Mouse (Mus musculus): ENCODE measurements around the gene Stx19. TPM values are rescaled to one million over a fixed set of nuclear protein-coding genes. Genes with fewer than 3 reads are reported as not detected.

Gene Stx19
- polyA plus RNA-seq, 1 experiment from 2014 or later, result 0.18 TPM

DNA sequence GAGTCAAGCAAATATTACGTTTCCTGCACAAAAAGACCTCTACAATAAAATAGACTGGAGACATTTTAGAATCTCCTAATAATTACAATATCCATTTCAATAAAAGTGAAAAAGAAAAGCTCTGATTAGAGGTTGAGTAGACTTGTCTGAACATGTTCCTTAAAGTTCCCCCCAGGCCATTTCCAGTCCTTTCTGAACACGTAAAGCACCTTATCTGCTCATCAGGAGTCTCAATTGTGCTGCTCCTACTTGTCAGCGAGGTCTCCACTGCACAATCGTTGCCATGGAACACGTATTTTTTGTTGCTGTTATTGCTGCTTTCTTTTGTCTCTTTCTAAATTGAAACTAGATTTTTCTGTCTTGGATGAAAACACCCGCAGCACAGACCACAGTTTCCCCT lies 47.0 kb downstream of the Stx19 start:
- Histone ChIP-seq H3K4me3 (ENCODE audit: low read depth, low read length) (no peak overlapping the region), H3K27ac (ENCODE audit: low read depth, low read length) (no peak overlapping the region), H3K9ac (ENCODE audit: low read depth, low read length) (no peak overlapping the region), H3K36me3 (ENCODE audit: control insufficient read depth, insufficient read depth) (no peaks in the 10 kb centered on the region), H3K4me2 (replicated peaks; ENCODE audit: low read depth) (no peak overlapping the region), H3K4me1 (replicated peaks; ENCODE audit: control insufficient read depth, insufficient read depth, low read length) (no peaks in the 10 kb centered on the region), H3K27me3 (replicated peaks; ENCODE audit: control insufficient read depth, insufficient read depth, low read length) (no peaks in the 10 kb centered on the region), H3K9me3 (ENCODE audit: control insufficient read depth) (no peaks in the 10 kb centered on the region)
- 75% methylated on average over 6 of the region's 6 CpGs for WGBS
- TF ChIP-seq CTCF (IDR thresholded peaks at IDR 0.05; ENCODE audit: low read depth), result no peak
- ATAC-seq, result no peak

DNA sequence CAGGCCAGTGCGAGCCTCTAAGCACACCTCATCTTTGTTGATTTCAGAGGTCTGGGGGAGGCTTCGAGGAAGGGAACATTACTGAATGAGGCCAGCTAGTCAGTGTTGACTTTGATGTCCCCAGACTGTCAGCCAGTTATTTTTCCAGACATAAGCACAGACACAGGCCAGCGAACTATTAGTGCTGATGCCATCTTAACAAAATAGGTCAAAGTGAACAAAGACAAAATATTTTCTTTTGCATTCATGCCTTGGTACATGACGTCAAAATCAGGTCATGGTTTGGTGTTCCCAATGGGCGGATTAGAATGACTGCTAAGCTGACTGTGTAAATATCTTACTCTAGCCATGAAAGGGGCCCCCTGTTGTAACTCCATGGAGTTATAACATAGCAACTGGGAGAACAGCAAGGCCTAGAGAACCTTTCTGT lies 58.2 kb downstream of the Stx19 start:
- H3K4me1 ChIP-seq (replicated peaks; ENCODE audit: control insufficient read depth, insufficient read depth, low read length), result no peaks in the 10 kb centered on the region
- WGBS, result 68% methylated on average over 5 of the region's 5 CpGs
- TF ChIP-seq CTCF (IDR thresholded peaks at IDR 0.05; ENCODE audit: low read depth), result no peak
- no peak overlapping the region for H3K9ac ChIP-seq (ENCODE audit: low read depth, low read length)
- no peak for ATAC-seq
- H3K36me3 ChIP-seq (ENCODE audit: control insufficient read depth, insufficient read depth), result no peaks in the 10 kb centered on the region
- H3K27me3 ChIP-seq (replicated peaks; ENCODE audit: control insufficient read depth, insufficient read depth, low read length), result no peaks in the 10 kb centered on the region
- H3K4me3 ChIP-seq (ENCODE audit: low read depth, low read length), result no peak overlapping the region
- no peak overlapping the region for H3K4me2 ChIP-seq (replicated peaks; ENCODE audit: low read depth)
- H3K9me3 ChIP-seq (ENCODE audit: control insufficient read depth), result no peaks in the 10 kb centered on the region
- no peak overlapping the region for H3K27ac ChIP-seq (ENCODE audit: low read depth, low read length)

DNA sequence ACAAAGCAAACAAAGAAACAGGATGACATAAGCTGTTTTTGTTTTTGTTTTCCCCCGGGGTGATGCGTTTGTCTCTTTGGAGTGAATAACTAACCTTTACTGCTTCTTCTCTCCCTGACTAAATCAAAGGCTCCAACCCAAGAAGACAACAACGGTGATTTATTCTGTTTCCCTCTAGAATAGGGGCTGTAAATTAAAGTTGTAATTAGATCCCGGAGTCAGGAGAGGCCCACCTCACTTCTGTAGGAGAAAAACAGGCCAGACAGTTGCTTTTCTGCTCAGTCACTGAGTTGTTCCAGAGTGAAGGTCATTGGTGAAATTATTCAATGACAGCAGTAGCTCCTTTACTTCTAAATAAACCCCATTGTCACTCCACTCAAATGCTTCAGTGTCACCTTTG lies 58.7 kb downstream of the Stx19 start:
- TF ChIP-seq CTCF (IDR thresholded peaks at IDR 0.05; ENCODE audit: low read depth), result no peak
- 53% methylated on average over 4 of the region's 4 CpGs for WGBS
- no peak overlapping the region for H3K27ac ChIP-seq (ENCODE audit: low read depth, low read length)

More for the DNA sequence above, 58.7 kb downstream of the Stx19 start:
- no peak overlapping the region for H3K9ac ChIP-seq (ENCODE audit: low read depth, low read length)
- H3K36me3 ChIP-seq (ENCODE audit: control insufficient read depth, insufficient read depth), result no peaks in the 10 kb centered on the region
- no peak overlapping the region for H3K4me3 ChIP-seq (ENCODE audit: low read depth, low read length)
- no peaks in the 10 kb centered on the region for H3K9me3 ChIP-seq (ENCODE audit: control insufficient read depth)
- H3K27me3 ChIP-seq (replicated peaks; ENCODE audit: control insufficient read depth, insufficient read depth, low read length), result no peaks in the 10 kb centered on the region
- ATAC-seq, result no peak
- H3K4me1 ChIP-seq (replicated peaks; ENCODE audit: control insufficient read depth, insufficient read depth, low read length), result no peaks in the 10 kb centered on the region
- no peak overlapping the region for H3K4me2 ChIP-seq (replicated peaks; ENCODE audit: low read depth)

Small RNAs within 50 kb of the gene (microRNA-seq; reads per million reads assigned to microRNA genes)
- not detected for gene Gm25986

Other genes starting within 250 kb of the Stx19 start
- gene Nsun3, start 27.9 kb upstream of the Stx19 start, polyA plus RNA-seq (2015; fragmentation: Nextera tagmentation; extraction: Ambion mirVana), result 6.0 and 6.3 TPM in 2 replicates
- gene Arl13b, start 32.4 kb downstream of the Stx19 start, polyA plus RNA-seq (2015; fragmentation: Nextera tagmentation; extraction: Ambion mirVana), result 9.8 and 10.0 TPM in 2 replicates
- gene Pros1, start 39.6 kb downstream of the Stx19 start, polyA plus RNA-seq (2015; fragmentation: Nextera tagmentation; extraction: Ambion mirVana), result 30.2 and 31.6 TPM in 2 replicates